Mouse (Mus musculus) thymus, adult 2 months (tissue): ENCODE results near the gene Rbm20.

Experiments used
- CTCF ChIP-seq: fragments of 200-500 bp; IDR thresholded peaks from 2 replicates; pipeline ENCODE4 v1.5.1; 2012; ENCODE audit warnings: mild to moderate bottlenecking, control low read depth, low read length, moderate library complexity, borderline replicate concordance; ENCODE audit not compliant: control insufficient read depth, poor library complexity, insufficient read depth; ENCODE audit errors: extremely low read depth
- POLR2A ChIP-seq: fragments of 200-500 bp; IDR thresholded peaks from 2 replicates; pipeline ENCODE4 v1.6.1; 2012; ENCODE audit warnings: mild to moderate bottlenecking, low read length, control low read depth, moderate library complexity; ENCODE audit not compliant: control insufficient read depth, poor library complexity, insufficient read depth; ENCODE audit errors: extremely low read depth

DNA sequence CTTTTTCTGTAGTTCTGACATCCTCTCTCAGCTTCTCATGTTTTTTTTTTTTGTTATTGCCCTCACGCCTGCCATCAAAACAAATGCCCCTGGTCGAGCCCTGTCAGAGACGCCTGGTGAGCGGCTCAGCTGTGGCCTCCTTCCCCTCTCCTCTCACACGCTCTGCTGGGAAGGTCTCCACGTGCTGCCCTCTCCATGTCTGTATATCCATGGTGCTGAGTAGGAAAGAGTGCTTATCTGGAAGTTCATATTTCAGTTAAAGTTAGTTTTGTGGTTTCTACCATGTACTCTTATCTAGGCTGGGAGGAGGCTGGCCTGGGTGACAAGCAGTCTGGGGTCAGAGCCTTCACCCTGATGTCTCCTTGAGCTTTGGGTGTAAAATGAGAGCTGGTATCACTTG is 142.2 kb downstream of the Rbm20 start:
- TF ChIP-seq CTCF (no peak), POLR2A (no peak)
